Mouse (Mus musculus): ENCODE results near the gene Foxc2. TPM values are rescaled to one million over a fixed set of nuclear protein-coding genes. Genes with fewer than 3 reads are reported as not detected.

Gene Foxc2
- polyA plus RNA-seq, 1 experiment from 2014 or later: 2.6 TPM

DNA sequence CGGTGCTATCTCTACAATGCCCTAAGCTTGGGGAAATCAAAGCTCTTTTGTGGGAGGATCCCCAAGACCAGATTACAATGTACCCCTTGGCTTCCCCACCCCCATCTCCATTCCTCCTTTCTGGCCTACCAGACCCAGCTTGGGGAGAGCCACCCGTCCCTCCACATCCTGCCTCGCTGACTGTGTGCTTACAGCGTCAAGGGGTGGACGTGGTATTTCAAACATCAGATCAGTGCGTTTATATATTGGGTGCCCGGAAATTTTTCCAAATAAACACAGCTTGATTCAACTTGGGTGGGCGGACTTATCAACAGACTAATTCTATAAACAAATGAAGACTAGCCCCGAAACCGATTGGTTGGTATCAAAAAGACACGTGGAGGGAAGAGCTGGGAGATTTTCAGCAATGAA, 11.3 kb downstream of the Foxc2 start:
- Histone ChIP-seq H3K9me3 (ENCODE audit: control insufficient read depth, low read length) (no peaks in the 10 kb centered on the region), H3K36me3 (ENCODE audit: control insufficient read depth, insufficient read depth, low read length) (no peaks in the 10 kb centered on the region), H3K9ac (ENCODE audit: low read depth, low read length) (no peak overlapping the region), H3K4me1 (replicated peaks; ENCODE audit: control insufficient read depth, insufficient read depth, low read length) (peaks cover 7% of the 10 kb centered on the region), H3K27ac (ENCODE audit: low read depth, low read length) (no peak overlapping the region), H3K4me2 (no peak overlapping the region), H3K27me3 (replicated peaks; ENCODE audit: control insufficient read depth, insufficient read depth, low read length) (peaks cover 95% of the 10 kb centered on the region), H3K4me3 (ENCODE audit: low read depth, low read length) (no peak overlapping the region)
- DNase-seq (ENCODE audit: low spot score): no peak
- 5% methylated on average over 11 of the region's 11 CpGs for WGBS
- ATAC-seq (replicated peaks; ENCODE audit: low FRiP score): no peak

- H3K9me3 ChIP-seq (ENCODE audit: control insufficient read depth, low read length): no peaks in the 10 kb centered on the region
- peaks cover 7% of the 10 kb centered on the region for H3K4me1 ChIP-seq (replicated peaks; ENCODE audit: control insufficient read depth, insufficient read depth, low read length)
- H3K9ac ChIP-seq (ENCODE audit: low read depth, low read length): no peak within 1 kb of the TSS
- ATAC-seq (replicated peaks; ENCODE audit: low FRiP score): no peak
- peak within 1 kb of the TSS; percentile 17 for H3K4me3 ChIP-seq (ENCODE audit: low read depth, low read length)
- peaks cover 92% of the 10 kb centered on the region for H3K27me3 ChIP-seq (replicated peaks; ENCODE audit: control insufficient read depth, insufficient read depth, low read length)
- H3K4me2 ChIP-seq: peak within 1 kb of the TSS; percentile 53
- 1% methylated on average over 43 of the region's 43 CpGs for WGBS
- H3K36me3 ChIP-seq (ENCODE audit: control insufficient read depth, insufficient read depth, low read length): no peaks in the 10 kb centered on the region
- H3K27ac ChIP-seq (ENCODE audit: low read depth, low read length): no peak within 1 kb of the TSS
- DNase-seq (ENCODE audit: low spot score): no peak
Observed at GRCm38 (mm10) chr8:121127756-121128375, 11.9 kb downstream of the Foxc2 start, which contains the start of gene Foxl1. Gene Foxl1, plus strand, starts transcription at chr8:121127940.

GRCm38 (mm10) chr8:121128531-121129264, 12.7 kb downstream of the Foxc2 start:
- peak overlapping the region; percentile 17 for H3K4me3 ChIP-seq (ENCODE audit: low read depth, low read length)
- peaks cover 7% of the 10 kb centered on the region for H3K4me1 ChIP-seq (replicated peaks; ENCODE audit: control insufficient read depth, insufficient read depth, low read length)
- H3K4me2 ChIP-seq: peak overlapping the region; percentile 53
- H3K27ac ChIP-seq (ENCODE audit: low read depth, low read length): no peak overlapping the region
- ATAC-seq (replicated peaks; ENCODE audit: low FRiP score) (no peak), DNase-seq (ENCODE audit: low spot score) (no peak)
- no peaks in the 10 kb centered on the region for H3K9me3 ChIP-seq (ENCODE audit: control insufficient read depth, low read length)
- 4% methylated on average over 55 of the region's 55 CpGs for WGBS
- no peaks in the 10 kb centered on the region for H3K36me3 ChIP-seq (ENCODE audit: control insufficient read depth, insufficient read depth, low read length)
- no peak overlapping the region for H3K9ac ChIP-seq (ENCODE audit: low read depth, low read length)
- H3K27me3 ChIP-seq (replicated peaks; ENCODE audit: control insufficient read depth, insufficient read depth, low read length): peaks cover 83% of the 10 kb centered on the region

DNA sequence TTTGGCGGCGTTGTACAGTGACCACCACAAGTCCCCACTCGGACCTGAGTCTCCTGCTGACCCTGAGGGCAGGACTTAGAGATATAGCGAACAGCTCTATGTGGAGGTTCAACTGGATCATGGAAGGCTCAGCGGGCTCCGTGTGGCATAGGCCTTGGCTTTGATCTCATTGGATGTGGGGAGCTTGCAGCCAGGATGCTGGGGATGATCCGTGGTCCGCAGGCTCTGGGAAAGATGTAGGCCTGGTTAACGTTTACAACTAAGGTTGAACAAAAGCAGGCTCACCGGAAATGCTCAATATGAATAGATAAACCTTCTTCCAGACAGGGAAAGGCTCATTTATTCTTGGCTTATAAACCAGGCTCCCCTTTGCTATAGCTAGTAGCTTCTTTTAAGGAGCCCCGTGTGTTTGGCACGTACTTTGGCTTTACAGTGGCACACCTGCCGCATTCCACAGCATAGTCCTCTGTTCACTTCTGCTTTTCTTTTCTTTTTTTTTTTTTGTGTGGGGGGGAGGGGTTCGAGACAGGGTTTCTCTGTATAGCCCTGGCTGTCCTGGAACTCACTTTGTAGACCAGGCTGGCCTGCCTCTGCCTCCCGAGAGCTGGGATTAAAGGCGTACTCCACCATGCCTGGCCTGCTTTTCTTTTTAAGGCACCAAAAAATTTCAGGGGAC, 13.4 kb downstream of the Foxc2 start:
- Histone ChIP-seq H3K36me3 (ENCODE audit: control insufficient read depth, insufficient read depth, low read length) (no peaks in the 10 kb centered on the region), H3K27ac (ENCODE audit: low read depth, low read length) (no peak overlapping the region), H3K4me2 (no peak overlapping the region), H3K9me3 (ENCODE audit: control insufficient read depth, low read length) (no peaks in the 10 kb centered on the region), H3K4me3 (ENCODE audit: low read depth, low read length) (no peak overlapping the region), H3K9ac (ENCODE audit: low read depth, low read length) (no peak overlapping the region), H3K27me3 (replicated peaks; ENCODE audit: control insufficient read depth, insufficient read depth, low read length) (peaks cover 79% of the 10 kb centered on the region), H3K4me1 (replicated peaks; ENCODE audit: control insufficient read depth, insufficient read depth, low read length) (peaks cover 7% of the 10 kb centered on the region)
- 13% methylated on average over 16 of the region's 16 CpGs for WGBS
- DNase-seq (ENCODE audit: low spot score) (no peak), ATAC-seq (replicated peaks; ENCODE audit: low FRiP score) (no peak)

DNA sequence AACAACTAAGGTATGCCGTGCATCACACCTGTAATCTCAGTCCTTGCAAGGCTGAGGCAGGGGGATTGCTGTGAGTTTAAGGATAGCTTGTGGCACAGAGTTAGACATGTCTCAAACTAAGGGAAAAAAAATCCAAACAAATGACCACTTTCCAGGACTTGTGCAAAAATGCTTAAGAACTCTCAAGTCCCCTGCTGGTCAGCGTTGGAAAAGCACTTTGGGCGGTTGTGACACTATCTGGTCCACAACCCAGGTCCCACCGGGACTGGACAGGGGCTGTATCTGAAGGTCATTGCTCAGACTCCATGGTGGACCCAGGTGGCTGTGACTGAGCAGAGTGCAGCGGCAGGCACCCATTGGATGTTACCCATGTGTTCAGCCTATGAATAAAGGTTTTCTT, 14.6 kb downstream of the Foxc2 start:
- ATAC-seq (replicated peaks; ENCODE audit: low FRiP score) (no peak), DNase-seq (ENCODE audit: low spot score) (no peak)
- 36% methylated on average over 5 of the region's 5 CpGs for WGBS
- Histone ChIP-seq H3K4me2 (no peak overlapping the region), H3K9ac (ENCODE audit: low read depth, low read length) (no peak overlapping the region), H3K27ac (ENCODE audit: low read depth, low read length) (no peak overlapping the region), H3K9me3 (ENCODE audit: control insufficient read depth, low read length) (no peaks in the 10 kb centered on the region), H3K27me3 (replicated peaks; ENCODE audit: control insufficient read depth, insufficient read depth, low read length) (peaks cover 72% of the 10 kb centered on the region), H3K36me3 (ENCODE audit: control insufficient read depth, insufficient read depth, low read length) (no peaks in the 10 kb centered on the region), H3K4me1 (replicated peaks; ENCODE audit: control insufficient read depth, insufficient read depth, low read length) (peaks cover 7% of the 10 kb centered on the region; the same call in 1 of the 2 replicates), H3K4me3 (ENCODE audit: low read depth, low read length) (no peak overlapping the region)

GRCm38 (mm10) chr8:121132961-121133513, 17.1 kb downstream of the Foxc2 start:
- Histone ChIP-seq H3K4me2 (no peak overlapping the region), H3K9me3 (ENCODE audit: control insufficient read depth, low read length) (peaks cover 10% of the 10 kb centered on the region; the same call in 1 of the 2 replicates), H3K4me3 (ENCODE audit: low read depth, low read length) (no peak overlapping the region), H3K9ac (ENCODE audit: low read depth, low read length) (no peak overlapping the region), H3K4me1 (replicated peaks; ENCODE audit: control insufficient read depth, insufficient read depth, low read length) (peaks cover 4% of the 10 kb centered on the region; the same call in 1 of the 2 replicates), H3K36me3 (ENCODE audit: control insufficient read depth, insufficient read depth, low read length) (no peaks in the 10 kb centered on the region), H3K27me3 (replicated peaks; ENCODE audit: control insufficient read depth, insufficient read depth, low read length) (peaks cover 47% of the 10 kb centered on the region), H3K27ac (ENCODE audit: low read depth, low read length) (no peak overlapping the region)
- DNase-seq (ENCODE audit: low spot score) (no peak), ATAC-seq (replicated peaks; ENCODE audit: low FRiP score) (no peak)
- WGBS: 72% methylated on average over 5 of the region's 5 CpGs

DNA sequence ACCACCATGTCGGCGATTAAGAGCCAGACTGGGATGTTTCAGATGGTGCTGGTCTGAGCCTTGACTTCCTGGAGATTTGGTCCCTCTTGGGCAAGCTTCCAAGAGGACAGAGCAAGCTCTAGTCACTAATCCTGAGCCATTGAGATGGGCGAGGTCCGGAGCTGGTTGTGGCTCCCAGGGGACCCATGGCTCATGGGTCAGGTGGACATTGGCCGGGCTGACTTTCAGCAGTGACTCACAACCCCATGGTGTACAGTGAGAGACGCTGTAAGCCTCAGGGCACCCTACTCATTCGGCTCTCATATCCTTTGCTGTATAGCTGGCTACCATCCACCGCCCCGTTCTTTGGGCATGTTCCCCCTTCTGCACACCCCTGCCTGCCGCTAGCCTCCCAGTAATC, 18.1 kb downstream of the Foxc2 start:
- ATAC-seq (replicated peaks; ENCODE audit: low FRiP score): no peak
- 82% methylated on average over 10 of the region's 10 CpGs for WGBS
- Histone ChIP-seq H3K4me3 (ENCODE audit: low read depth, low read length) (no peak overlapping the region), H3K27ac (ENCODE audit: low read depth, low read length) (no peak overlapping the region), H3K4me1 (replicated peaks; ENCODE audit: control insufficient read depth, insufficient read depth, low read length) (no peaks in the 10 kb centered on the region), H3K4me2 (no peak overlapping the region), H3K27me3 (replicated peaks; ENCODE audit: control insufficient read depth, insufficient read depth, low read length) (peaks cover 36% of the 10 kb centered on the region), H3K9me3 (ENCODE audit: control insufficient read depth, low read length) (peaks cover 13% of the 10 kb centered on the region; the same call in 1 of the 2 replicates), H3K36me3 (ENCODE audit: control insufficient read depth, insufficient read depth, low read length) (no peaks in the 10 kb centered on the region), H3K9ac (ENCODE audit: low read depth, low read length) (no peak overlapping the region)
- no peak for DNase-seq (ENCODE audit: low spot score)

DNA sequence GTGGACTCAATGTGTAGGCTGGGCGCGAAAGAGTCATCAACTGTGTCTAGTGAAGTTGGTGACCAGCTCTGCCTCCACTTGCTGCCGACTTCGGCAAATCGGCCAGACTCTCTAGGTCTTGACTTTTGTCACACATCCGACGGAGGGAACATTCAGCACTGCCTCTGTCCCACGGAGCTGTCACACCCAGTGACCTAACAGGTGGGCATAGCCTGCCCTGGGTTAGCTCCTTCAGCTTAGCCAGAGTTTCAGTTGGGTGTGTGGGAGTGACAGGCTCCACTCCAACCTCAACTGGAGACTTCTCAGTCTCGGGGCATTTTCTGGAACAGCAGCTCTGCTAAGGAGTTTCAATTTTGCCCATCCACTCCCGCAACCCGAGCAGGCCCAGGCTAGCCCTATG, 18.5 kb downstream of the Foxc2 start:
- H3K9ac ChIP-seq (ENCODE audit: low read depth, low read length): no peak overlapping the region
- H3K36me3 ChIP-seq (ENCODE audit: control insufficient read depth, insufficient read depth, low read length): no peaks in the 10 kb centered on the region

More for the DNA sequence above, 18.5 kb downstream of the Foxc2 start:
- Histone ChIP-seq H3K4me3 (ENCODE audit: low read depth, low read length) (no peak overlapping the region), H3K4me1 (replicated peaks; ENCODE audit: control insufficient read depth, insufficient read depth, low read length) (no peaks in the 10 kb centered on the region), H3K27ac (ENCODE audit: low read depth, low read length) (no peak overlapping the region), H3K9me3 (ENCODE audit: control insufficient read depth, low read length) (peaks cover 13% of the 10 kb centered on the region; the same call in 1 of the 2 replicates), H3K27me3 (replicated peaks; ENCODE audit: control insufficient read depth, insufficient read depth, low read length) (peaks cover 32% of the 10 kb centered on the region), H3K4me2 (no peak overlapping the region)
- 77% methylated on average over 11 of the region's 11 CpGs for WGBS
- no peak for ATAC-seq (replicated peaks; ENCODE audit: low FRiP score)
- DNase-seq (ENCODE audit: low spot score): no peak

All from liver, embryonic 11.5 days (tissue).